Mouse (Mus musculus): ENCODE measurements around the gene Sh3bp1. TPM values are rescaled to one million over a fixed set of nuclear protein-coding genes. Genes with fewer than 3 reads are reported as not detected.

The Sh3bp1 gene
- total and polyA plus RNA-seq, 3 experiments: 21.0 to 80.2 TPM; not detected in 1

DNA sequence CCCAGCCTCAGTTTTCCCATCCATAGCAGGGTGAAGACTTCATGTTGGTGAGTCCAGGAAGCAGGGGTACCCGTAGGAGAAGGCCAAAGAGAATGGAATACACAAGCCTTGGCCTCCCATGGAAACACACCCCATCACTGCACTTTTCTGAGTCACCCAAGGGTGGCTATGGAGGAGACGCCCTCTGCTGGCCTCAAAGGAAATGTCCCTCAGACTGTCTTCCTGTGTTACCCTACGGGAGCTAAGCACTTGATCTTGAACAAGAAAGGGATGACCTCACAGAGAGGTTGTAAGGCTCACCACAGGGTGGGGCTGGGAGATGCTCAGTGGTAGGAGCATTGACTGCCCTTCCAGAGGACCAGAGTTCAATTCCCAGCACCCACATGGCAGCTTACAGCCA lies 32.0 kb downstream of the Sh3bp1 start (continued):
- TF ChIP-seq JUND (IDR thresholded peaks at IDR 0.05; ENCODE audit: low read depth, low read length) (peak; percentile 25; the same call in 1 of the 2 replicates), ETS1 (IDR thresholded peaks at IDR 0.05; ENCODE audit: low read depth, low read length) (peak; percentile 32; the same call in 1 of the 2 replicates)

DNA sequence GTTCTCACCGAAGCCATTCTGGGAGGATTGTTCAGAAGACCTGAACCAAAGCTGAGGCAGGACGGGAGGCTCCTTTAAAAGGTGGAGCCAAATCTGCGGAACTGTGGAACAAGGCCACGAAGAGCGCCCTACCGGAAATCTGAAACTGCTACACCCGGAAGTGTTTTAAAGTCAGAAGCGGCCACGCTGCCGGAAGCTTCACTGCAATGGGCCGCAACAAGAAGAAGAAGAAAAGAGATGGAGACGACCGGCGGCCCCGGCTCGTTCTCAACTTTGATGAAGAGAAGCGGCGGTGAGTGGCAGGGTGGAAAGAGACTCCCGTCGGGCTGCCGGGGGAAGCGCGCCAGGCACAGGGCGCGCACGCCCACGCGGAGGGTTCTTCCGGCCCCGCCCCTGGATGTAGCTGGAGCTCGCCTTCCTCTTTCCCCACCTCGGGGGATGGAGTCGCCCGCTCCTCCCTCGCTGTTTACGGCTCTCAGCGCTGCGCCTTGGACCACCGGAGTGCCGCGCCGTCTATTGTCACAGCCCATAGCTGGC lies 35.3 kb downstream of the Sh3bp1 start, which contains the start of gene Nol12:
Gene Nol12, plus strand, starts transcription at position 150 of the 537 bp plus-strand sequence.
- H3K9ac ChIP-seq (ENCODE audit: control insufficient read depth, low read depth, low read length, poor library complexity, severe bottlenecking): peak within 1 kb of the TSS; percentile 98
- H3K4me3 ChIP-seq (ENCODE audit: control insufficient read depth in 1 of 2, insufficient read depth in 1 of 2, low read depth in 2 of 2, low read length in 2 of 2): peak within 1 kb of the TSS; percentile 75 to 100
- peaks cover 13% of the 10 kb centered on the region for H3K79me2 ChIP-seq (ENCODE audit: control insufficient read depth, insufficient read depth, low read length, poor library complexity)
- H3K27me3 ChIP-seq (ENCODE audit: control insufficient read depth in 1 of 2, insufficient read depth in 2 of 2, low read length in 2 of 2): no peaks in the 10 kb centered on the region
- peak within 1 kb of the TSS; percentile 100 for H3K27ac ChIP-seq (ENCODE audit: control insufficient read depth, low read depth, low read length)
- DNase-seq (ENCODE audit: low read depth, low spot score): peak; percentile 95
- H3K36me3 ChIP-seq (ENCODE audit: control insufficient read depth in 1 of 2, insufficient read depth in 2 of 2, low read length in 2 of 2): peaks cover 0 to 12% of the 10 kb centered on the region in 2 experiments; a peak in 2 of 4 replicates
- TF ChIP-seq POLR2AphosphoS5 (IDR thresholded peaks at IDR 0.05; ENCODE audit: borderline replicate concordance, low read depth, low read length): no peak
- no peak for TF ChIP-seq TAL1 (IDR thresholded peaks at IDR 0.05; ENCODE audit: low read length)
- TF ChIP-seq MAX (IDR thresholded peaks at IDR 0.05; ENCODE audit: low read length): peak; percentile 87
- peak; percentile 69 for TF ChIP-seq NELFE (IDR thresholded peaks at IDR 0.05; ENCODE audit: low read depth, low read length)
- TF ChIP-seq ZKSCAN1 (IDR thresholded peaks at IDR 0.05; ENCODE audit: low read depth, low read length): no peak
- TF ChIP-seq GABPA (IDR thresholded peaks at IDR 0.05; ENCODE audit: low read depth, low read length): no peak
- TF ChIP-seq MYB (IDR thresholded peaks at IDR 0.05; ENCODE audit: low read depth, low read length): no peak
- peak; percentile 92 for TF ChIP-seq MXI1 (IDR thresholded peaks at IDR 0.05; ENCODE audit: low read depth, low read length)
- TF ChIP-seq JUND (IDR thresholded peaks at IDR 0.05; ENCODE audit: low read depth, low read length): no peak
- peak; percentile 91 for TF ChIP-seq HCFC1 (IDR thresholded peaks at IDR 0.05; ENCODE audit: low read depth, low read length)
- no peak for TF ChIP-seq CTCF (IDR thresholded peaks at IDR 0.05 in 2 of 3, conservative IDR thresholded peaks at IDR 0.05 in 1 of 3; ENCODE audit: control insufficient read depth in 1 of 3, insufficient read depth in 1 of 3, low read depth in 2 of 3, low read length in 3 of 3, poor library complexity in 1 of 3, severe bottlenecking in 1 of 3)
- TF ChIP-seq POLR2AphosphoS2 (IDR thresholded peaks at IDR 0.05; ENCODE audit: low read length): peak; percentile 65
- no peak for TF ChIP-seq ETS1 (IDR thresholded peaks at IDR 0.05; ENCODE audit: low read depth, low read length)
- TF ChIP-seq MEF2A (IDR thresholded peaks at IDR 0.05; ENCODE audit: extremely low read depth, insufficient replicate concordance, low read depth, low read length, poor library complexity, severe bottlenecking): no peak
- no peak for TF ChIP-seq BHLHE40 (IDR thresholded peaks at IDR 0.05; ENCODE audit: borderline replicate concordance, low read depth, low read length)
- TF ChIP-seq RCOR1 (IDR thresholded peaks at IDR 0.05; ENCODE audit: low read depth, low read length): no peak
- TF ChIP-seq RAD21 (IDR thresholded peaks at IDR 0.05; ENCODE audit: low read depth, low read length): no peak
- TF ChIP-seq USF1 (IDR thresholded peaks at IDR 0.05; ENCODE audit: low read depth, low read length): 0 out of 2 replicates have a peak, but pooled peaks have one; percentile 11
- TF ChIP-seq ZNF384 (IDR thresholded peaks at IDR 0.05; ENCODE audit: low read depth, low read length): 0 out of 2 replicates have a peak, but pooled peaks have one; percentile 8
- TF ChIP-seq MYC (IDR thresholded peaks at IDR 0.05; ENCODE audit: low read depth, low read length): peak; percentile 98
- TF ChIP-seq POLR2A (IDR thresholded peaks at IDR 0.05; ENCODE audit: control insufficient read depth in 1 of 2, insufficient read depth in 1 of 2, low read depth in 1 of 2, low read length in 2 of 2, poor library complexity in 1 of 2): peak; percentile 79 to 86
- 0 out of 2 replicates have a peak, but pooled peaks have one; percentile 2 for TF ChIP-seq GATA1 (IDR thresholded peaks at IDR 0.05; ENCODE audit: low read depth, low read length)
- no peak for TF ChIP-seq NRF1 (IDR thresholded peaks at IDR 0.05; ENCODE audit: insufficient read depth, low read depth, low read length, poor library complexity, severe bottlenecking)
- no peak for TF ChIP-seq ZC3H11A (IDR thresholded peaks at IDR 0.05; ENCODE audit: low read depth, low read length)
- no peak for TF ChIP-seq EP300 (IDR thresholded peaks at IDR 0.05; ENCODE audit: low read depth in 1 of 2, low read length in 2 of 2)
- no peak for TF ChIP-seq CHD2 (IDR thresholded peaks at IDR 0.05; ENCODE audit: low read length)
- peak; percentile 63; the same call in 1 of the 2 replicates for TF ChIP-seq TBP (IDR thresholded peaks at IDR 0.05; ENCODE audit: low read depth, low read length)
- TF ChIP-seq MAZ (IDR thresholded peaks at IDR 0.05; ENCODE audit: low read depth, low read length): peak; percentile 58; the same call in 1 of the 2 replicates
- no peak for TF ChIP-seq USF2 (IDR thresholded peaks at IDR 0.05; ENCODE audit: borderline replicate concordance in 1 of 2, insufficient read depth in 1 of 2, low read depth in 1 of 2, low read length in 2 of 2)
- TF ChIP-seq ELF1 (IDR thresholded peaks at IDR 0.05; ENCODE audit: low read depth, low read length): peak; percentile 98
- no peak for TF ChIP-seq UBTF (IDR thresholded peaks at IDR 0.05; ENCODE audit: borderline replicate concordance, insufficient read depth, low read depth, low read length)
- TF ChIP-seq TCF12 (IDR thresholded peaks at IDR 0.05; ENCODE audit: low read depth, low read length): peak; percentile 20
- peak; percentile 96 for TF ChIP-seq SIN3A (IDR thresholded peaks at IDR 0.05; ENCODE audit: low read length)
- peaks cover 0 to 21% of the 10 kb centered on the region in 2 experiments; a peak in 2 of 4 replicates for H3K4me1 ChIP-seq (ENCODE audit: control insufficient read depth in 1 of 2, insufficient read depth in 2 of 2, low read length in 2 of 2)
- no peaks in the 10 kb centered on the region for H3K9me3 ChIP-seq (replicated peaks; ENCODE audit: insufficient read depth, low read length)
